Mouse (Mus musculus) forebrain, embryonic 15.5 days (tissue): ENCODE measurements at regions not wholly inside any gene's neighbourhood (a gene's known extent, or its start where the extent isn't known, plus 50 kb on each side); places are given as distances from the start of the nearest gene placed in this dataset.
A peak's percentile ranks its signal among the peaks of the same experiment; 100 is the strongest.
"Not testable (repeated sequence)": the region's sequence is repeated elsewhere in the genome, so short reads cannot be mapped to it uniquely, and the experiment has no call there.

Source experiments
- ATAC-seq: fragments of 200-750 bp; cut with Nextera tagmentation; replicated peaks from 2 replicates; pipeline ENCODE4 v1.8.0; 2017; ENCODE audit warnings: mild to moderate bottlenecking, moderate TSS enrichment, moderate library complexity
- H3K27ac ChIP-seq: fragments of 300-500 bp; sonication (generic); replicated peaks from 2 replicates; pipeline ENCODE4 v1.5.1; 2015; ENCODE audit warnings: mild to moderate bottlenecking, inconsistent platforms
- H3K27me3 ChIP-seq: fragments of 300-500 bp; sonication (generic); 2 replicates; pipeline ENCODE4 v1.6.1; 2015; ENCODE audit warnings: inconsistent platforms
- H3K36me3 ChIP-seq: fragments of 300-500 bp; sonication (generic); 2 replicates; pipeline ENCODE4 v1.6.1; 2015; ENCODE audit warnings: mild to moderate bottlenecking, inconsistent platforms
- H3K4me1 ChIP-seq: fragments of 300-500 bp; sonication (generic); 2 replicates; pipeline ENCODE4 v1.6.1; 2015; ENCODE audit warnings: inconsistent platforms
- H3K4me2 ChIP-seq: fragments of 300-500 bp; sonication (generic); replicated peaks from 2 replicates; pipeline ENCODE4 v1.6.1; 2015; ENCODE audit warnings: mild to moderate bottlenecking, inconsistent platforms
- H3K4me3 ChIP-seq: fragments of 300-500 bp; sonication (generic); 2 replicates; pipeline ENCODE4 v1.5.1; 2015; ENCODE audit warnings: mild to moderate bottlenecking, inconsistent platforms
- H3K9ac ChIP-seq: fragments of 300-500 bp; sonication (generic); replicated peaks from 2 replicates; pipeline ENCODE4 v1.6.1; 2015; ENCODE audit warnings: mild to moderate bottlenecking, inconsistent platforms
- H3K9me3 ChIP-seq: fragments of 300-500 bp; sonication (generic); 2 replicates; pipeline ENCODE4 v1.6.1; 2016; ENCODE audit warnings: inconsistent platforms
- WGBS: fragments of 180-500 bp; shearing (Covaris S2); methylation state at CpG from one replicate; pipeline ENCODE4 v1.1.7; 2015; ENCODE audit warnings: mixed read lengths; 5-methylcytosine and 5-hydroxymethylcytosine counted together

DNA sequence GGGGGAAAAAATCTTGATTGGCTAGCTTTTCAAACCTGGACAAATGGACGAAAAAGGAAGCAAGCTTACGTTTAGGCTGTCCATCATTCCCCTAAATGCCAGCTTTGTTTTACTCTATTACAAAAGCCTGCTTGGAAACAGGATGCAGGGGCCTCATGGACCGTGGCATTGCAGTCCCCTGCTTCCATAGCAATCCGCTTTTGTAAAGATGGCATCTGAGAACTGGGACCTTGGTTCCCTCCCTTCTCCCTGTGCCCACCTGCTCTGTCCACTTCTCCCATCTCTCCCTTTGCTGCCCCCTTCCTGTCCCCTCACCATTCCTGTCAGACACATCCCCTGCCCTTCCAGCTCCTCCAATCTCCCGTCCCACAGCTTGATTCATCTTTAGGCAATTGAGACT lies 149.7 kb downstream of the Gxylt1 start:
- Histone ChIP-seq H3K4me1 (no peaks in the 10 kb centered on the region), H3K9me3 (no peaks in the 10 kb centered on the region), H3K9ac (no peak overlapping the region), H3K4me2 (no peak overlapping the region), H3K27ac (no peak overlapping the region), H3K36me3 (no peaks in the 10 kb centered on the region), H3K27me3 (no peaks in the 10 kb centered on the region), H3K4me3 (no peak overlapping the region)
- whole genome bisulfite sequencing = 27% methylated on average over 5 of the region's 5 CpGs
- ATAC-seq = no peak

DNA sequence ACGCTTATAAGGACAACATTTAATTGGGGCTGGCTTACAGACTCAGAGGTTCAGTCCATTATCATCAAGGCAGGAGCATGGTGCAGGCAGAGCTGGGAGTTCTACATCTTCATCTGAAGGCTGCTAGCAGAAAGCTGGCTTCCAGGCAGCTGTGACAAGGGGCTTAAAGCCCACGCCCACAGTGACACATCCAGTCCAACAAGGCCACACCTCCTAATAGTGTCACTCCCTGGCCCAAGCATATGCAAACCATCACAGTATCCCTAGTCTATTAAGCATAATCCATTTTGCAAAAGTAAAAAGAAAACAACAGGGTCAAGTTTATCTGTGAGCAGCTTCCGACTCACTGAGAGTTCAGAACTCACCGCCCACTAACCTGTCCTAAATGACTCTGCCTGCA lies 153.8 kb downstream of the Gxylt1 start:
- H3K4me3 ChIP-seq = no peak overlapping the region
- no peaks in the 10 kb centered on the region for H3K27me3 ChIP-seq
- WGBS = 84% methylated on average over 4 of the region's 4 CpGs
- H3K4me1 ChIP-seq = no peaks in the 10 kb centered on the region
- no peak overlapping the region for H3K4me2 ChIP-seq
- H3K27ac ChIP-seq = no peak overlapping the region
- H3K9ac ChIP-seq = no peak overlapping the region
- ATAC-seq = no peak
- no peaks in the 10 kb centered on the region for H3K36me3 ChIP-seq
- H3K9me3 ChIP-seq = no peaks in the 10 kb centered on the region

DNA sequence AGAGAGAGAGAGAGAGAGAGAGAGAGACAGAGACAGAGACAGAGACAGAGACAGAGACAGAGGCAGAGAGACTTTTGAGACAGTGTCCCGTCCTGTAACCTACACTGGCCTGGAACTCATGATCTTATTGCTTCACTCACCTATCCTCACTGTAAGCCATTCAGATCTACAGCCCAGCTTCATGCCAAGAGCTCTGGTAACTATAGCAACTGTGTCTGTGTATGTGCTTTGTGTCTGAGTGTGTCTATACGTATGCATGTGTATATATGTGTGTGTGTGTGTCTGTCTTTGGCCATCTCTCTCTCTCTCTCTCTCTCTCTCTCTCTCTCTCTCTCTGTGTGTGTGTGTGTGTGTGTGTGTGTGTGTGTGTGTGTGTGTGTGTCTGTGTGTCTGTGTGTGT lies 157.2 kb downstream of the Gxylt1 start:
- not testable (repeated sequence) for H3K4me3 ChIP-seq, H3K36me3 ChIP-seq, H3K4me2 ChIP-seq, H3K9ac ChIP-seq, H3K4me1 ChIP-seq, H3K27ac ChIP-seq, H3K27me3 ChIP-seq, H3K9me3 ChIP-seq
- ATAC-seq = peak; percentile 56; the same call in 1 of the 2 replicates
- WGBS = 54% methylated on average over 2 of the region's 2 CpGs

DNA sequence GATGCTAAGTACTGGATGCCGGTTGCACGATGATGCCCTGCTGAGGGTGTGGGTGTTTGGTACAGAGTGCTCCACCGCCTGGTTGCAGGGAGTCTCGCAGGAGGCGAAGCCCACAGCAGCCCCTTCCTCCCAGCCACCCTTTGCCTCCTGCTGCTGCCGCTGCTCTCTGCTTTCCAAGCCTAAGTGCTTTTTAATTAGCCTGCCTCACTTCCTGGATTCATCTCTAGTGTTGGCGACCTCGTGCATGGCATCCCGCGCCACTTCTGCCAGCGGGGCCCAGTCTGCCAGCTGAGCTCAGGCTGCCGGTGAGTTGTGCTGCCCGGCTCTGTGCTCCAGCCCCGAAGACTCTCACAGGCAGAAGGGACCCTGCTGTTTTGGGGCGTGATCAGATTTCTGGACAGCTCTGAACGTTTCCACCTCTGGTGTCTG lies 159.3 kb downstream of the Gxylt1 start:
- Histone ChIP-seq H3K9ac (0 out of 2 replicates have a peak overlapping the region, but pooled peaks have one; percentile 23), H3K4me1 (peaks cover 9% of the 10 kb centered on the region), H3K27me3 (no peaks in the 10 kb centered on the region), H3K9me3 (no peaks in the 10 kb centered on the region), H3K27ac (no peak overlapping the region), H3K4me3 (peak overlapping the region; percentile 19), H3K4me2 (peak overlapping the region; percentile 47), H3K36me3 (no peaks in the 10 kb centered on the region)
- WGBS = under 1% methylated on average over 16 of the region's 16 CpGs
- ATAC-seq = peak; percentile 93

DNA sequence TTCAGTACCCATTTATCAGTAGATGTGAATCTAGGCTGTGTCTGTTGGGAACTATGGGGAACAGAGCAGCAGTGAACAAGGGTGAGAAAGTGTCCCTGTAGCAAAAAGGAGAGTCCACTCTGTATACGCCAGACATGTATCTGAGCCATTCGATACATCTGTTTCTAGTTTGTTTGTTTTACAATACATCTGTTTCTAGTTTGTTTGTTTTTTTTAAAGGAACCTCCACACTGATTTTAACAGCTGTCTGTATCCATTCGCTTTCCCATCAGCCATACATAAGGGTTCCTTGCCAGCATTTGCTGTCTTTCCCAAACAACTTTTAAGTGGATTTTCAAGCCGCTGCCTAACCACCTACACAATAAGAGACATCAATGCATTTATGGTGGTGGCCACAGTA lies 170.0 kb downstream of the Gxylt1 start:
- WGBS = 87% methylated on average over 4 of the region's 4 CpGs
- ATAC-seq = no peak
- H3K36me3 ChIP-seq = no peaks in the 10 kb centered on the region

DNA sequence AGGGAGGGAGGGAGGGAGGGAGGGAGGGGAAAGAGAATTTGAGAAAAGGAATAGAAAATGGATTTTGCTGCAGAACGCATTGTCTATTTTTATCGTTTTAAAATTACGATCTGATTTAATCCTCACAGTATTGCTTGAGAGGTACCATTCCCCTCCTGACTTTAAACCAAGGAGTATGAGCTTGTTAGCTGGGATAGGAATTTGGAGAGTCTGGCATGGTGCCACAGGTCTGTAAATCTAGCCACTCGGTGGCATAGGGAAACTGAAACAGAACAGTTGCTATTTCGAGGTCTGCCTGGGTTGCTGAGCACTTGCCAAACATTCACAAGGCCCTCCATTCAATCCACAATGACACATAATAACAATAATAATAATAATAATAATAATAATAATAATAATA lies 171.6 kb downstream of the Gxylt1 start:
- Histone ChIP-seq H3K4me2 (no peak overlapping the region), H3K4me1 (no peaks in the 10 kb centered on the region), H3K9ac (no peak overlapping the region), H3K36me3 (no peaks in the 10 kb centered on the region), H3K4me3 (no peak overlapping the region), H3K27ac (no peak overlapping the region), H3K9me3 (no peaks in the 10 kb centered on the region), H3K27me3 (no peaks in the 10 kb centered on the region)
- no peak for ATAC-seq
- 67% methylated on average over 5 of the region's 5 CpGs for WGBS

More for the DNA sequence above, 170.0 kb downstream of the Gxylt1 start:
- no peaks in the 10 kb centered on the region for H3K4me1 ChIP-seq
- H3K27ac ChIP-seq = no peak overlapping the region
- no peak overlapping the region for H3K4me3 ChIP-seq
- H3K9ac ChIP-seq = no peak overlapping the region
- no peaks in the 10 kb centered on the region for H3K9me3 ChIP-seq
- H3K4me2 ChIP-seq = no peak overlapping the region
- H3K27me3 ChIP-seq = no peaks in the 10 kb centered on the region

DNA sequence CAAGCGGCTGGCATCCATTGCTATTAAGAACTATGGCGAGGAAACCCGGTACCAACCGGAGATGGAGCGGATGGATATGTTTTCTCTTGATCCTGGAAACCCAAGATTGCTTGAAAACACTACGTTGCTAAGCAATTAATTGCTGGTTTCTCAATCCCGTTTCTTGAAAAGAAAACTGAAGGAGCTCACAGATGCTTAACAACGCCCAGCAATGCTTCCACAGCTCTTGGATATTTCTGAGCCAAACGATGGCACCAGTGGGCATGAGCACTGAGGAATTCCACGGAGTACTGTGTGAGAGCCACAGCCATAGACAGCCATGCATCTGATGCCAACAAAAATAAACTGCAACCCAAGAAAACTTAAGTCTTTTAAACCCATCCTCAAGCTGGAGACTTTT lies 173.1 kb downstream of the Gxylt1 start:
- Histone ChIP-seq H3K27me3 (no peaks in the 10 kb centered on the region), H3K4me1 (no peaks in the 10 kb centered on the region), H3K4me2 (no peak overlapping the region), H3K4me3 (no peak overlapping the region), H3K27ac (no peak overlapping the region), H3K36me3 (no peaks in the 10 kb centered on the region), H3K9ac (no peak overlapping the region), H3K9me3 (no peaks in the 10 kb centered on the region)
- ATAC-seq = no peak
- WGBS = 66% methylated on average over 10 of the region's 10 CpGs

DNA sequence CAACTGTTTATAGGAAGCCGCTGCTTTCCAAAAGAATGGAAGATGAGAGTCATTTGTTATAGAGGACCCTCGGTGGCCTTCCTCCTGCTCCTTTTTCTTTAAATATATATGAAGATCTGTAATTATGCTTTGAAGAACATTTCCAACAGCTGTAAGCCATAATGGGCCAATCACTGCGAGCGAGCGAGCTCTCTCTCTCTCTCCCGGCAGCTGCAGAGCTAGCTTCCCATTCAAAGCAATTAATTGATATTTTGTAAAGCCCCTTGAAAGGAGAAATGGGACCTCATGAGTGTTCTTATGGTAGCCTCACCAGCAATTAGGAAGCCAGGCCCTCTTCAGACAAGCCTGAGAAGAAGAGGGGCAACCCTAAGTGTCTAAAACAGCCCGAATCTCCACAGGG lies 174.1 kb downstream of the Gxylt1 start:
- no peaks in the 10 kb centered on the region for H3K4me1 ChIP-seq
- no peaks in the 10 kb centered on the region for H3K27me3 ChIP-seq
- ATAC-seq = no peak
- no peak overlapping the region for H3K4me2 ChIP-seq
- no peak overlapping the region for H3K4me3 ChIP-seq
- WGBS = 56% methylated on average over 7 of the region's 7 CpGs
- no peaks in the 10 kb centered on the region for H3K9me3 ChIP-seq
- no peak overlapping the region for H3K9ac ChIP-seq
- H3K36me3 ChIP-seq = no peaks in the 10 kb centered on the region
- H3K27ac ChIP-seq = peak overlapping the region; percentile 44

DNA sequence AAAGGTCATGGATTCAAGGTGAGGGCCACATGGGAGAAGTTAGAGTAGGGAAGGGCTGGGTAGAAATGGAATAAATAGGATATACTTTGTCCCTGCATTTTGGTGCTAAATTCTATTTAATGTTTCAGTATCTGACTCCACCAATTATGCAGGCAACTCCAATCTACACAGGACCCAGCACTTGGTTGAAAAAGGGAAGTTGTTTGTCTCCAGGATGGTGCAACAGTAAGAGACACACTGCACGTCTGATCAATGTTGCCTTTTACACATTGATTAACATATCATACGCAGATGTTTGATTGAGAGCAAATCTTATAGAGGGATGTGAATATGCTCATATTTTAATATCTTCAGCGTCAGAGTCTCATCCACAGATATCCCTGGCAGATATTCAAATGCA lies 175.1 kb downstream of the Gxylt1 start:
- H3K27me3 ChIP-seq = no peaks in the 10 kb centered on the region
- WGBS = 77% methylated on average over 3 of the region's 3 CpGs
- no peak for ATAC-seq

DNA sequence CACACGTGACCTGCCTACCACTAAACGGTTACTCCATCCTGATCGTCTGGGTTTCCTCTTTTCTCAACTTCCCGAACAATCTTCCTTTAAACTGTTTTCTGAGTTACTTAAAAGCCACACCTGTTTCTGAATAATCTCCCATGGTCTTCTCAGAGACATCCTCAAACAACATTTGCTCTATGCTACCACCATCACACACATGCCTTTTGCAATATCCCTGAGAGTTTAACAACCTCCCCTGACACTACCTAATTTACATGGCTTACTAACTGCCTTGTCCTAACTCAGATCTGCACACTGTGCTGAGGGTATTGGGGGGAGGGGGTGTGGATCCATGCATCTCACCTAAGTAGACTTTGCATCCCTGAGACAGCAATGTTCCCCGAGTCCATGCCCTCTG lies 178.6 kb downstream of the Gxylt1 start:
- WGBS = 88% methylated on average over 5 of the region's 5 CpGs
- Histone ChIP-seq H3K27me3 (no peaks in the 10 kb centered on the region), H3K9ac (no peak overlapping the region), H3K4me2 (no peak overlapping the region), H3K4me1 (no peaks in the 10 kb centered on the region), H3K27ac (no peak overlapping the region), H3K36me3 (no peaks in the 10 kb centered on the region), H3K9me3 (no peaks in the 10 kb centered on the region), H3K4me3 (no peak overlapping the region)
- no peak for ATAC-seq

More for the DNA sequence above, 175.1 kb downstream of the Gxylt1 start:
- H3K4me3 ChIP-seq = no peak overlapping the region
- no peak overlapping the region for H3K9ac ChIP-seq
- H3K36me3 ChIP-seq = no peaks in the 10 kb centered on the region
- H3K9me3 ChIP-seq = no peaks in the 10 kb centered on the region
- no peak overlapping the region for H3K27ac ChIP-seq
- no peak overlapping the region for H3K4me2 ChIP-seq
- no peaks in the 10 kb centered on the region for H3K4me1 ChIP-seq

DNA sequence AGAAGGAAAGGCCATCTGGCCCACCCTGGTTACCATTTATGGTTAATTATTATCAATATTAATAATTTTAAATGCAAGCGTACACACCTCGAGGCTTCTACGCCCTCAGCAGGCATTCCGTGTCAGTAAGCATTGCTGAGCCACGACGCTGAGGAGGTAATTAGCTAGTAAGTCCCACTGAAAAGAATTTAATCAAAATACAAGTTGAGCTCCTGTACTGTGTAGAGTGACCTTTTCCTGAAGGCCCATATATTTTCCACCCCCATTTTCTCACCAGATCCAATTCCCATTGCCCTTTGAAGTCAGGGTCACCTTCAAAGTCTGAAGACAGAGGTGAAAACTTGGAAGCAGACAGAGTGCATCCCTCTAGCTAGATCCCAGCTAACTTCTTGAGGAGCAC lies 179.8 kb downstream of the Gxylt1 start:
- Histone ChIP-seq H3K9ac (no peak overlapping the region), H3K27ac (no peak overlapping the region), H3K4me1 (no peaks in the 10 kb centered on the region), H3K4me2 (no peak overlapping the region), H3K4me3 (no peak overlapping the region), H3K27me3 (no peaks in the 10 kb centered on the region), H3K36me3 (no peaks in the 10 kb centered on the region), H3K9me3 (no peaks in the 10 kb centered on the region)
- WGBS = 73% methylated on average over 6 of the region's 6 CpGs
- ATAC-seq = no peak

DNA sequence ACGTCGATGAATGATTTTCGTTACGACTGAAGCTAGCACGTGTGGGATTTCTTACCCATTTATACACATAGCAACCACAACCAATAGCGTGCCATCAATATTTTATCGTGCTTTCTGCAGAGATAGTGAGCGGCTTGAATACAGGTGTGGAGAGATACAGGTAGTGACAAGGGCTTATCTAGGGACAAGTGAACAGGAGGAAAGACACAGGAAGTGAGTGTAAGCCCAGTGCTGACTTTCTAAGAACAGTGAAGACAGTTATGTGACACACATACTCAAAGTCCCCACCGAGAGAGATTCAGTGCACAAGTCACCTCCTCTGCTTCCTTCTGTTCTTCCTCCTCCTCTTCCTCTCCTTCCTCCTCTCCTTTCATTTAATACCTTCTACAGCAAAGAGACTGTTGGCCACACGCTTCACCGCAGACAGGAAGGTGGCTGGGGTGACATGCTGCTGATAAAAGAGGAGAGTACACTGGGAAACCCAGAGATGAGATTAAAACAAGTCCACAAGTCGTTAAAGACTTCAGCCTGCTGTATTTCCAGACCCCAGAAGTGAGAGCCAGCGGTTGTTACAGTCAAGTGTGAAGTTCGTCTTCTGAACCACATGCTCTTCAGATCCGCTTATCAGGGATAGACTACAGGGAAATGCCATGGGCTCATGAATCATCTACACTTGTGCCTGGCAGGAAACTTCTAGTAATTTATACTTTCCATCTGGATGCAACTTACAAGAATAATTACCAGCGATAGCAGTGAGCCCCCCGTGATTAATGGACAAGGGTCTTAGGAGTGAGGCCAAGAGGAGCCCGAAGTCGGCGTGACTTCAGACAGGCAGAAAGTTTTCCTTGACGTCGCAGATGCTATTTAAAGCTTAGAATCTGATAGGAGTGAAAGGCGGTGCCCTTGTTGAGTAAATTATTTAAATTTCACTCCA lies 180.5 kb downstream of the Gxylt1 start:
- no peak overlapping the region for H3K9ac ChIP-seq
- no peak overlapping the region for H3K4me2 ChIP-seq

DNA sequence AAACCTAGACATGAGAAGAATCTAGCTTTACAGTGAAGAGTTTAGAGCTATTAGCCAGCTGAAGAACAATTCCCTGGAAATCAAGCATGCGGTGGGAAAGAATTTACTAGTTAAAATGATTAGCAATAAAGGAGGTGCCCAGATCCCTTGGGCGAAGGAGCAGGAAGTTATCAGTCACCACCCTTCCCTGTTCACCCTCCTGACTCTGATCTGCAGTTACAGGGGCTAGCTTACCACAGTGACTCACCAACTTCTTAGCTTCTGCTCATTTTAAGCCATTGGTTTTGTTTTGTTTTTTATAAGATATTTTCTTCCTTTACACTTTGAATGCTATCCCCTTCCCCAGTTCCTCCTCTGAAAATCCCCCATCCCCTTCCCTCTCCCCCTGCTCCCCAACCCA lies 183.6 kb downstream of the Gxylt1 start:
- H3K36me3 ChIP-seq = no peaks in the 10 kb centered on the region
- H3K4me1 ChIP-seq = no peaks in the 10 kb centered on the region
- WGBS = 94% methylated on average over 2 of the region's 2 CpGs
- no peak overlapping the region for H3K4me2 ChIP-seq
- no peaks in the 10 kb centered on the region for H3K9me3 ChIP-seq
- H3K27me3 ChIP-seq = no peaks in the 10 kb centered on the region
- H3K4me3 ChIP-seq = no peak overlapping the region
- H3K27ac ChIP-seq = no peak overlapping the region
- no peak overlapping the region for H3K9ac ChIP-seq
- no peak for ATAC-seq

More for the DNA sequence above, 180.5 kb downstream of the Gxylt1 start:
- Histone ChIP-seq H3K27ac (no peak overlapping the region), H3K27me3 (no peaks in the 10 kb centered on the region), H3K4me1 (no peaks in the 10 kb centered on the region), H3K4me3 (no peak overlapping the region), H3K9me3 (no peaks in the 10 kb centered on the region), H3K36me3 (no peaks in the 10 kb centered on the region)
- 85% methylated on average over 23 of the region's 23 CpGs for WGBS
- ATAC-seq = no peak
